Mouse (Mus musculus) cortical plate, adult 2 months (tissue): Measurements from ENCODE around the gene Thrap3.

Source experiments
- CTCF ChIP-seq: fragments of 200-500 bp; IDR thresholded peaks from 2 replicates; pipeline ENCODE4 v1.5.1; 2011; ENCODE audit warnings: mild to moderate bottlenecking, control low read depth, low read length; ENCODE audit not compliant: insufficient read depth; ENCODE audit errors: extremely low read depth
- POLR2A ChIP-seq: fragments of 200-500 bp; IDR thresholded peaks from 2 replicates; pipeline ENCODE4 v1.6.1; 2011; ENCODE audit warnings: mild to moderate bottlenecking, low read length, control low read depth; ENCODE audit not compliant: insufficient read depth; ENCODE audit errors: extremely low read depth

GRCm38 (mm10) chr4:126246202-126246889 lies 43.8 kb upstream of the Thrap3 start:
- TF ChIP-seq CTCF = no peak
- no peak for TF ChIP-seq POLR2A
